Mouse (Mus musculus) MEL (cell line): ENCODE data around the gene Dtnb. TPM values are rescaled to one million over a fixed set of nuclear protein-coding genes. Genes with fewer than 3 reads are reported as not detected.

Experiments used
- DNase-seq: peaks from one replicate; pipeline ENCODE4 v3.0.0; 2011; ENCODE audit warnings: low read depth, low spot score
- H3K27ac ChIP-seq: 2 replicates; pipeline ENCODE4 v1.5.1; 2012; ENCODE audit warnings: low read depth, mild to moderate bottlenecking, control low read depth, low read length, moderate library complexity; ENCODE audit not compliant: control insufficient read depth
- H3K27me3 ChIP-seq, 2 experiments: fragments of 150-350 bp in 1 of 2; sonication (generic) in 1 of 2; 2 replicates each; pipeline ENCODE4 v1.6.1; 2012; ENCODE audit warnings: low read length in 2 of 2, mild to moderate bottlenecking in 2 of 2, improper control_type of control experiment in 1 of 2, moderate library complexity in 1 of 2; ENCODE audit not compliant: insufficient read depth in 2 of 2, control insufficient read depth in 1 of 2
- H3K36me3 ChIP-seq, 2 experiments: 2 replicates each; pipeline ENCODE4 v1.6.1; 2012 to 2014; ENCODE audit warnings: low read length in 2 of 2, improper control_type of control experiment in 1 of 2, inconsistent platforms in 1 of 2, mild to moderate bottlenecking in 1 of 2; ENCODE audit not compliant: insufficient read depth in 2 of 2, control insufficient read depth in 1 of 2
- H3K4me1 ChIP-seq, 2 experiments: fragments of 150-350 bp in 1 of 2; sonication (generic) in 1 of 2; 2 replicates each; pipeline ENCODE4 v1.6.1; 2012; ENCODE audit warnings: low read length in 2 of 2, improper control_type of control experiment in 1 of 2, mild to moderate bottlenecking in 1 of 2; ENCODE audit not compliant: insufficient read depth in 2 of 2, control insufficient read depth in 1 of 2
- H3K4me3 ChIP-seq, 2 experiments: fragments of 150-350 bp in 1 of 2; sonication (generic) in 1 of 2; 2 replicates each; pipeline ENCODE4 v1.5.1; 2012; ENCODE audit warnings: low read depth in 2 of 2, low read length in 2 of 2, mild to moderate bottlenecking in 2 of 2, moderate library complexity in 2 of 2, control low read depth in 1 of 2, improper control_type of control experiment in 1 of 2; ENCODE audit not compliant: control insufficient read depth in 1 of 2, insufficient read depth in 1 of 2
- H3K79me2 ChIP-seq: 2 replicates; pipeline ENCODE4 v1.6.1; 2012; ENCODE audit warnings: mild to moderate bottlenecking, low read length, moderate library complexity; ENCODE audit not compliant: control insufficient read depth, poor library complexity, insufficient read depth
- H3K9ac ChIP-seq: 2 replicates; pipeline ENCODE4 v1.6.1; 2012; ENCODE audit warnings: low read depth, mild to moderate bottlenecking, control low read depth, low read length, moderate library complexity; ENCODE audit not compliant: control insufficient read depth, poor library complexity, severe bottlenecking
- H3K9me3 ChIP-seq: fragments of 150-350 bp; sonication (generic); replicated peaks from 2 replicates; pipeline ENCODE4 v1.6.1; 2012; ENCODE audit warnings: mild to moderate bottlenecking, low read length, improper control_type of control experiment, moderate library complexity; ENCODE audit not compliant: insufficient read depth
- CHD2 ChIP-seq: IDR thresholded peaks from 2 replicates; pipeline ENCODE4 v1.6.1; 2011; ENCODE audit warnings: low read length, improper control_type of control experiment
- CTCF ChIP-seq, 3 experiments: IDR thresholded peaks in 2 of 3; conservative IDR thresholded peaks in 1 of 3; 2 replicates each; pipeline ENCODE4 v1.5.1; 2011 to 2012; ENCODE audit warnings: low read length in 3 of 3, low read depth in 2 of 3, mild to moderate bottlenecking in 2 of 3, improper control_type of control experiment in 1 of 3, inconsistent platforms in 1 of 3, mixed read lengths in 1 of 3, moderate library complexity in 1 of 3; ENCODE audit not compliant: control insufficient read depth in 1 of 3, insufficient read depth in 1 of 3, poor library complexity in 1 of 3, severe bottlenecking in 1 of 3
- E2F4 ChIP-seq: IDR thresholded peaks from 2 replicates; pipeline ENCODE4 v1.6.1; 2011; ENCODE audit warnings: low read depth, low read length, improper control_type of control experiment, borderline replicate concordance
- ELF1 ChIP-seq: IDR thresholded peaks from 2 replicates; pipeline ENCODE4 v1.6.1; 2014; ENCODE audit warnings: low read depth, mild to moderate bottlenecking, inconsistent platforms, low read length, improper control_type of control experiment, moderate library complexity
- EP300 ChIP-seq, 2 experiments: IDR thresholded peaks; 2 replicates each; pipeline ENCODE4 v1.6.1; 2011; ENCODE audit warnings: improper control_type of control experiment in 2 of 2, low read length in 2 of 2, low read depth in 1 of 2, mild to moderate bottlenecking in 1 of 2
- ETS1 ChIP-seq: IDR thresholded peaks from 2 replicates; pipeline ENCODE4 v1.6.1; 2012; ENCODE audit warnings: low read depth, mild to moderate bottlenecking, inconsistent platforms, low read length, improper control_type of control experiment, moderate library complexity
- GATA1 ChIP-seq: IDR thresholded peaks from 2 replicates; pipeline ENCODE4 v1.6.1; 2011; ENCODE audit warnings: low read depth, low read length, improper control_type of control experiment
- HCFC1 ChIP-seq: IDR thresholded peaks from 2 replicates; pipeline ENCODE4 v1.6.1; 2012; ENCODE audit warnings: low read depth, mild to moderate bottlenecking, inconsistent platforms, low read length, improper control_type of control experiment, moderate library complexity
- KAT2A ChIP-seq: conservative IDR thresholded peaks from 2 replicates; pipeline ENCODE4 v1.6.1; 2012; ENCODE audit warnings: low read depth, low read length, improper control_type of control experiment, inconsistent platforms
- MAFK ChIP-seq: IDR thresholded peaks from 2 replicates; pipeline ENCODE4 v1.6.1; 2011; ENCODE audit warnings: low read depth, mild to moderate bottlenecking, low read length, improper control_type of control experiment, borderline replicate concordance
- MAZ ChIP-seq: IDR thresholded peaks from 2 replicates; pipeline ENCODE4 v1.6.1; 2012; ENCODE audit warnings: low read depth, mild to moderate bottlenecking, inconsistent platforms, low read length, improper control_type of control experiment
- MXI1 ChIP-seq: IDR thresholded peaks from 2 replicates; pipeline ENCODE4 v1.6.1; 2011; ENCODE audit warnings: mild to moderate bottlenecking, low read depth, low read length, improper control_type of control experiment
- MYC ChIP-seq: IDR thresholded peaks from 2 replicates; pipeline ENCODE4 v1.6.1; 2011; ENCODE audit warnings: low read depth, mild to moderate bottlenecking, low read length, improper control_type of control experiment, moderate library complexity
- NRF1 ChIP-seq: IDR thresholded peaks from 2 replicates; pipeline ENCODE4 v1.6.1; 2014; ENCODE audit warnings: low read depth, mild to moderate bottlenecking, inconsistent platforms, low read length, improper control_type of control experiment, moderate library complexity; ENCODE audit not compliant: poor library complexity, insufficient read depth, severe bottlenecking
- RCOR1 ChIP-seq: IDR thresholded peaks from 2 replicates; pipeline ENCODE4 v1.6.1; 2012; ENCODE audit warnings: low read depth, mild to moderate bottlenecking, inconsistent platforms, low read length, improper control_type of control experiment
- SIN3A ChIP-seq: IDR thresholded peaks from 2 replicates; pipeline ENCODE4 v1.6.1; 2012; ENCODE audit warnings: low read length, improper control_type of control experiment, inconsistent platforms
- TBP ChIP-seq: IDR thresholded peaks from 2 replicates; pipeline ENCODE4 v1.8.0; 2011; ENCODE audit warnings: low read depth, low read length, improper control_type of control experiment
- TCF12 ChIP-seq: IDR thresholded peaks from 2 replicates; pipeline ENCODE4 v1.6.1; 2014; ENCODE audit warnings: low read depth, mild to moderate bottlenecking, inconsistent platforms, low read length, improper control_type of control experiment, moderate library complexity
- UBTF ChIP-seq: IDR thresholded peaks from 2 replicates; pipeline ENCODE4 v1.6.1; 2012; ENCODE audit warnings: low read depth, mild to moderate bottlenecking, inconsistent platforms, low read length, improper control_type of control experiment, moderate library complexity, borderline replicate concordance; ENCODE audit not compliant: insufficient read depth
- USF1 ChIP-seq: IDR thresholded peaks from 2 replicates; pipeline ENCODE4 v1.6.1; 2014; ENCODE audit warnings: low read depth, mild to moderate bottlenecking, inconsistent platforms, low read length, improper control_type of control experiment, moderate library complexity
- ZMIZ1 ChIP-seq: IDR thresholded peaks from 2 replicates; pipeline ENCODE4 v1.6.1; 2012; ENCODE audit warnings: low read depth, mild to moderate bottlenecking, inconsistent platforms, low read length, improper control_type of control experiment, moderate library complexity
- polyA plus RNA-seq, 2 experiments: library from polyadenylated mRNA; stranded (reverse) in 1 of 2; unstranded in 1 of 2; fragments of >175 nt in 1 of 2; fragments of >200 nt in 1 of 2; gene quantifications; 2 replicates each; pipeline versions ENCODE4 v1.2.1 to v1.2.4; 2012; ENCODE audit warnings: low replicate concordance in 2 of 2, low read depth in 1 of 2; ENCODE audit not compliant: insufficient read length in 2 of 2, insufficient read depth in 1 of 2, missing spikeins in 1 of 2
- total RNA-seq: library from RNA; depleted of rRNA; stranded (reverse); fragments of 300-350 nt; gene quantifications from 2 replicates; pipeline ENCODE4 v1.2.3, GENCODE M21; 2012

Dtnb gene
- total and polyA plus RNA-seq, 3 experiments, result 18.6 to 24.9 TPM; not detected in 1

DNA sequence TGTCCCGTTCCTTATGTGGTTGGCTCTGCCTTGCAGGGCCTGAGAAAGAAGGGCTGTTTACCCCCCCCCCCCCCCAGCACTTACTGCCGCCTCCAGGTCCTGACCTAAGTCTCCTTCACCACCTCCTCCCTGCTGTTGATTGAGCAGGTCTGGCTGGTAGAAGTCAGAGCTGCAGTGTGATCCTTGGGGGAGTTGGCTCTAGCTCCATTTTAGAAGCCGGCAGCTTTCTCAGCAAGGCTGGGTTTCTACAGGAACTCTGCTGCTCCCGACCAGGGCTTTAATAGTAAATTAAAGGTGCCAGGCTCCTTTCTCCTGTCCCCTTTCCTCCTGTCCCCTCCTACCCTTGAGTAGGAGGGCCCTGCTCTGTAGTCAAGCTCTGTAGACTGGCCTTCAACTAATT lies 238.3 kb downstream of the Dtnb start (continued):
- no peak for TF ChIP-seq GATA1
- no peak for TF ChIP-seq EP300 (IDR thresholded peaks at IDR 0.05; ENCODE audit: low read depth in 1 of 2, low read length in 2 of 2)
- no peak for TF ChIP-seq HCFC1
- no peak for TF ChIP-seq MAFK

DNA sequence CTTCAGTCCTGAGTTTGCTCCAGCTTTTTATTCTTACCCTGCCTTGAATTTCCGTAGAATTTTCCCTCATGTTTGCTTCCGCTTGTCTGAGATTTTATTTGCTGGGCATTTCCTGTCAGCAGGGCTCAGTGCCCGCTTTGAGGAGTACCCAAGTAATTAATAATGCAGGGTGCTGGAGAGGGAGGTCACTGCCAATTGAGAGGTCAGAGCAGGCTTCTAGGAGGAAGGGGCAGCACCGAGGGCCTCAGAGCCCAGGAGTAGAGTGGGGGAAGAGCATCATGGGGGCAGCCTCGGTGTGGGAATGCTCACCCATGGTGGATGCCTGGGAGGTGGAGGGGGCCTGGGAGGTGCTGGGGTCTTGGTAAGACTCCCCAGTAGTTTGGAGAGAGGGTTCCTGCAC lies 239.4 kb downstream of the Dtnb start:
- no peak overlapping the region for H3K27ac ChIP-seq
- no peak for DNase-seq
- no peaks in the 10 kb centered on the region for H3K9me3 ChIP-seq
- no peaks in the 10 kb centered on the region; the same call in none of the 2 replicates for H3K79me2 ChIP-seq
- H3K9ac ChIP-seq, result no peak overlapping the region
- no peaks in the 10 kb centered on the region for H3K36me3 ChIP-seq
- H3K4me3 ChIP-seq, result no peak overlapping the region
- no peak for TF ChIP-seq CTCF (IDR thresholded peaks at IDR 0.05 in 2 of 3, conservative IDR thresholded peaks at IDR 0.05 in 1 of 3; ENCODE audit: control insufficient read depth in 1 of 3, insufficient read depth in 1 of 3, low read depth in 2 of 3, low read length in 3 of 3, poor library complexity in 1 of 3, severe bottlenecking in 1 of 3)
- TF ChIP-seq SIN3A, result no peak
- TF ChIP-seq UBTF, result no peak
- TF ChIP-seq TBP, result no peak
- TF ChIP-seq NRF1, result no peak
- TF ChIP-seq MAFK, result no peak
- no peak for TF ChIP-seq RCOR1
- no peak for TF ChIP-seq MXI1
- no peak for TF ChIP-seq USF1
- TF ChIP-seq ETS1, result no peak
- TF ChIP-seq HCFC1, result no peak
- TF ChIP-seq KAT2A, result no peak
- TF ChIP-seq TCF12, result no peak
- TF ChIP-seq ZMIZ1, result no peak
- no peak for TF ChIP-seq E2F4
- H3K4me1 ChIP-seq, result 0 out of 4 replicates have a peak, but pooled peaks cover 0 to 3% of the 10 kb centered on the region in 2 experiments
- no peaks in the 10 kb centered on the region for H3K27me3 ChIP-seq

DNA sequence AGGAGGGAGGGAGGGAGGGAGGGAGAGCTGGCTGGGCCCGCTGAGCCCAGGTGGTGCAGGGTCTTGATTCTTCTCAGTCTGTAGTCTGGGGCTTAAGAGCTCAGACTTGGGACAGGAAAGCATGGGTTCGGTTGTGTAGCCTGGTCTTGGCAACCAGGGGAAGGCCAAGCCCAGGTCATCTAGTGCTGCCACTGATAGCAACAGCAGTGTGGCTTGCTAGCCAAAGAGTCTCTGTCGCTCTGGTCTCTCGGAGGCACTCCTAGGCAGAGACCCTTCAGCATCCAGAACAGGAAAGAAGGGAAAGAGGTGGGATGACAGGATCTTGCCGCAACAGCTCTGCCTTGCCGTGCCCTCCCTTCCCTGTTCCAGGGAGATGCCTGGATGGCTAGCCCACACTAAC lies 240.1 kb downstream of the Dtnb start:
- Histone ChIP-seq H3K9ac (no peak overlapping the region), H3K27ac (no peak overlapping the region), H3K4me1 (0 out of 4 replicates have a peak, but pooled peaks cover 0 to 3% of the 10 kb centered on the region in 2 experiments), H3K79me2 (no peaks in the 10 kb centered on the region; the same call in none of the 2 replicates), H3K27me3 (no peaks in the 10 kb centered on the region), H3K36me3 (no peaks in the 10 kb centered on the region)
- DNase-seq, result no peak
- TF ChIP-seq MAZ (no peak), NRF1 (no peak), ETS1 (no peak), ELF1 (no peak), MYC (no peak), CHD2 (no peak), EP300 (IDR thresholded peaks at IDR 0.05; ENCODE audit: low read depth in 1 of 2, low read length in 2 of 2) (no peak), SIN3A (no peak)
- TF ChIP-seq, all 39 proteins: peak for 0
- no peak overlapping the region for H3K4me3 ChIP-seq
- H3K9me3 ChIP-seq, result no peaks in the 10 kb centered on the region
